Mouse (Mus musculus) kidney, adult 2 months (tissue): ENCODE measurements around the gene Smdt1.

Source experiments
- CTCF ChIP-seq: fragments of 200-500 bp; conservative IDR thresholded peaks from 2 replicates; pipeline ENCODE4 v1.5.1; 2011; ENCODE audit warnings: low read depth, mild to moderate bottlenecking, control low read depth, low read length, moderate library complexity, mixed read lengths; ENCODE audit not compliant: insufficient read depth, insufficient read length
- POLR2A ChIP-seq: fragments of 200-500 bp; IDR thresholded peaks from one replicate; pipeline ENCODE4 v1.6.1; 2011; ENCODE audit warnings: low read depth, low read length, control low read depth

DNA sequence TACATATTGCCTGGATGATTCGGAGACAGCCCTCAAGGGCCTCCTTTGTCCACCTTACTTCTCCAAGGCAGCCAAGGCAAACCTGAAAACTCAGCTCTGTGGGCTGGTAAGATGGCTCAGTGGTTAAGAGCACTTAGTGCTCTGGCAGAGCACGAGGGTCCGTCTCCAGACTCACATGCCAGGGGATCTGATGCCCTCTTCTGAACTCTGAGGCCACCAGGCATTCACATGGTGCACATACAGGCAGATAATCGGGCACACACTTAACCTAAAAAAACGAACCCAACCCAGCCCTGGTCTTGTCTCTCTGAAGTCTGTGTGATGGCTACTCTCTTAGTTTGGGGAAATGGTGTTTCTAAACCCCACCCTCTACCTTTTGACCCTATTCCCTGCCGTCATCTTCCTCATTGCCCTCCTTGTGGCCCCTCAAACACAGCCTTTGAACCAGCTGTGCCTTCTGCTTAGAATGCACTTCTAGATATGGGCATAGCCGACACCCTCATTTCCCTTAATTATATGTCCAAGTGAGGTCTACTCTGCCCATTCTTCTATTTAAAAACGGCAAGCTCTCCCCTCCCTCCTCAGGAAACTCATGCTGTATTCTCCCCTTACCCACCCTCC lies 985 bp downstream of the Smdt1 start:
- TF ChIP-seq CTCF (no peak), POLR2A (no peak)
